Mouse (Mus musculus): ENCODE measurements around the gene Bbs4.

GRCm38 (mm10) chr9:59292493-59292875 is 60.8 kb downstream of the Bbs4 start:
- TF ChIP-seq CTCF (conservative IDR thresholded peaks at IDR 0.05; ENCODE audit: insufficient read depth, insufficient read length, low read depth, low read length) (no peak), POLR2A (IDR thresholded peaks at IDR 0.05; ENCODE audit: low read depth, low read length) (no peak)

Data from kidney, adult 2 months (tissue).